Mouse (Mus musculus) cortical plate, adult 2 months (tissue): ENCODE measurements around the gene Hoxc11. TPM values are rescaled to one million over a fixed set of nuclear protein-coding genes. Genes with fewer than 3 reads are reported as not detected.

ENCODE experiments used
- H3K27ac ChIP-seq: fragments of 200-500 bp; 2 replicates; pipeline ENCODE4 v1.5.1; 2012; ENCODE audit warnings: low read length, control low read depth, inconsistent platforms; ENCODE audit not compliant: insufficient read depth
- H3K4me1 ChIP-seq: fragments of 200-500 bp; 2 replicates; pipeline ENCODE4 v1.6.1; 2011; ENCODE audit warnings: low read length; ENCODE audit not compliant: control insufficient read depth, insufficient read depth
- H3K4me3 ChIP-seq: fragments of 200-500 bp; 2 replicates; pipeline ENCODE4 v1.5.1; 2011; ENCODE audit warnings: mild to moderate bottlenecking, low read length, control low read depth; ENCODE audit not compliant: insufficient read depth
- CTCF ChIP-seq: fragments of 200-500 bp; IDR thresholded peaks from 2 replicates; pipeline ENCODE4 v1.5.1; 2011; ENCODE audit warnings: mild to moderate bottlenecking, control low read depth, low read length; ENCODE audit not compliant: insufficient read depth; ENCODE audit errors: extremely low read depth
- POLR2A ChIP-seq: fragments of 200-500 bp; IDR thresholded peaks from 2 replicates; pipeline ENCODE4 v1.6.1; 2011; ENCODE audit warnings: mild to moderate bottlenecking, low read length, control low read depth; ENCODE audit not compliant: insufficient read depth; ENCODE audit errors: extremely low read depth
- polyA plus RNA-seq: library from polyadenylated mRNA; depleted of rRNA; stranded (reverse); fragments of >200 nt; gene quantifications from 2 replicates; pipeline ENCODE4 v1.2.3, GENCODE M21; 2012

The Hoxc11 gene
- polyA plus RNA-seq, 1 experiment, result not detected

- Histone ChIP-seq H3K27ac (no peak overlapping the region), H3K4me1 (no peaks in the 10 kb centered on the region), H3K4me3 (no peak overlapping the region)
- no peak for TF ChIP-seq CTCF
- no peak for TF ChIP-seq POLR2A
Measured at GRCm38 (mm10) chr15:102981379-102982288, 27.4 kb downstream of the Hoxc11 start.

GRCm38 (mm10) chr15:102983716-102984115 lies 29.5 kb downstream of the Hoxc11 start:
- no peaks in the 10 kb centered on the region for H3K4me1 ChIP-seq
- no peak overlapping the region for H3K4me3 ChIP-seq
- H3K27ac ChIP-seq, result no peak overlapping the region
- TF ChIP-seq CTCF, result no peak
- TF ChIP-seq POLR2A, result no peak

- Histone ChIP-seq H3K4me3 (no peak overlapping the region), H3K4me1 (no peaks in the 10 kb centered on the region), H3K27ac (no peak overlapping the region)
- TF ChIP-seq POLR2A, result no peak
- no peak for TF ChIP-seq CTCF
Measured at GRCm38 (mm10) chr15:102984521-102984920, 30.3 kb downstream of the Hoxc11 start.

GRCm38 (mm10) chr15:102984925-102985324 lies 30.7 kb downstream of the Hoxc11 start:
- TF ChIP-seq POLR2A (no peak), CTCF (no peak)
- Histone ChIP-seq H3K4me1 (no peaks in the 10 kb centered on the region), H3K27ac (no peak overlapping the region), H3K4me3 (no peak overlapping the region)

- no peak overlapping the region for H3K27ac ChIP-seq
- no peak overlapping the region for H3K4me3 ChIP-seq
- TF ChIP-seq CTCF (peak; percentile 92), POLR2A (no peak)
- no peaks in the 10 kb centered on the region for H3K4me1 ChIP-seq
Measured at GRCm38 (mm10) chr15:102987124-102987833, 33.1 kb downstream of the Hoxc11 start.

GRCm38 (mm10) chr15:102988078-102988477 lies 33.9 kb downstream of the Hoxc11 start:
- H3K4me3 ChIP-seq, result no peak overlapping the region
- H3K4me1 ChIP-seq, result no peaks in the 10 kb centered on the region
- no peak overlapping the region for H3K27ac ChIP-seq
- TF ChIP-seq CTCF, result no peak
- no peak for TF ChIP-seq POLR2A

GRCm38 (mm10) chr15:102990461-102991397 lies 36.5 kb downstream of the Hoxc11 start, which contains the start of gene Hoxc8:
Gene Hoxc8, plus strand, starts transcription at chr15:102990607.
- Histone ChIP-seq H3K27ac (no peak within 1 kb of the TSS), H3K4me1 (no peaks in the 10 kb centered on the region), H3K4me3 (no peak within 1 kb of the TSS)
- no peak for TF ChIP-seq POLR2A
- no peak for TF ChIP-seq CTCF

GRCm38 (mm10) chr15:102991782-102992181 lies 37.6 kb downstream of the Hoxc11 start:
- no peaks in the 10 kb centered on the region for H3K4me1 ChIP-seq
- no peak overlapping the region for H3K27ac ChIP-seq
- no peak overlapping the region for H3K4me3 ChIP-seq
- TF ChIP-seq CTCF (no peak), POLR2A (no peak)

- no peaks in the 10 kb centered on the region for H3K4me1 ChIP-seq
- H3K4me3 ChIP-seq, result no peak overlapping the region
- no peak overlapping the region for H3K27ac ChIP-seq
- TF ChIP-seq CTCF (no peak), POLR2A (no peak)
Measured at GRCm38 (mm10) chr15:102992206-102992605, 38.0 kb downstream of the Hoxc11 start.
